Mouse (Mus musculus) lung, postnatal 4 days (tissue): ENCODE results near the gene Pax2.

Experiments used
- DNase-seq, 2 experiments: peaks; one replicate each; pipeline ENCODE4 v3.0.0; 2021

Pax2 gene

DNA sequence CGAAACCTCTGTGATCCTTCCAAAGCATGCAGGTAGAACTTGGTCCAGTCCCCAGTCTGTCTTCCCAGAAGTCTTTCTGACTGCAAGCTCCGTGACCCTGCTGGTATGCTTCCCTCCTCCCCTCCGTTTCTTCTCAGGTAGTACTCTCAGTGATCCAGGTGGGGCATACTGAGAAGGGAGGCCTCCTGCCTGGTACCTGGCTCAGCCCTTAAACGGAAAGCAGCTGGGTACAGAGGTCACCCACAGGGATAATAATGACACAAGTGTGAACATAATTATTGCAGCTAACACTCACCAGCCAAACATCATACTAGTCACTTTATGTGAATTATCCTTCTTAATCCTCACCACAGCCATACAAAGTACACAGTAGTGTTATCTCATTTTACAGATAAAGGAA is 28.5 kb downstream of the Pax2 start:
- no peak for DNase-seq

DNA sequence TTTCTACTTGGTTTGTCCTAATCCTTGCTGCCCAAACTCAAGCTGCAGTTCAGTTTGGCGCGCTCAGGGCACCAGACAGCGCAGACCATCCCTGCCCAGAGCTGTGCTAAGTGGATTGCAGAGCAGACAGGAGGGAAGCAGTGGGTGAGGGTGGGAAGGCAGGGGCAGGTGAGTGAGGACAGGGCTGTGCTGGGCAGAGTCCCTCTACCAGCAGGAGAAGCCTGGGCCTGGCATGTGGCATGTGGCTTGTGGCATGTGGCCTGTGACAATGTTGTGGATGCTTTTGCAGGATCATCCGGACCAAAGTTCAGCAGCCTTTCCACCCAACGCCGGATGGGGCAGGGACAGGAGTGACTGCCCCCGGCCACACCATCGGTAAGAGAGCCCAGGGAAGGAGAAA is 32.6 kb downstream of the Pax2 start:
- no peak for DNase-seq

DNA sequence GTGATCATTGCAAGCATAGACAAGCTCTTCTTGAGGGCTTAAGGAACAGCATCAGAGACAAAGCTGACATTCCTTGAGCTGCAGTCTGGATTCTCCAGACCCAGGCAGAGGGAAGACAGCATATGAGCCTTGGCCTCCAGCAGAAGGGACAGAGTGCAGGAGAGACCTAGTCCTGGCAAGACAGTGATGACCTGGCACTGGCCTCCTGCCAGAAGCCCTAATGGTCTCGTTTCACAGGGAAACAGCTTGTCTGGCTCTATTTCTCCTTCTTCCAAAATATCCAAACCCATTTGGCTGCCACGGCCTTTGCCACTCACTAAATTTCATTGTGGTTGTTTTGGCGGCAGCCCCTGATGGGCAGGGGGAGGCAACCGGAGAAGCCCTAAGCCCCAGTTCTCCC is 36.1 kb downstream of the Pax2 start:
- no peak for DNase-seq

DNA sequence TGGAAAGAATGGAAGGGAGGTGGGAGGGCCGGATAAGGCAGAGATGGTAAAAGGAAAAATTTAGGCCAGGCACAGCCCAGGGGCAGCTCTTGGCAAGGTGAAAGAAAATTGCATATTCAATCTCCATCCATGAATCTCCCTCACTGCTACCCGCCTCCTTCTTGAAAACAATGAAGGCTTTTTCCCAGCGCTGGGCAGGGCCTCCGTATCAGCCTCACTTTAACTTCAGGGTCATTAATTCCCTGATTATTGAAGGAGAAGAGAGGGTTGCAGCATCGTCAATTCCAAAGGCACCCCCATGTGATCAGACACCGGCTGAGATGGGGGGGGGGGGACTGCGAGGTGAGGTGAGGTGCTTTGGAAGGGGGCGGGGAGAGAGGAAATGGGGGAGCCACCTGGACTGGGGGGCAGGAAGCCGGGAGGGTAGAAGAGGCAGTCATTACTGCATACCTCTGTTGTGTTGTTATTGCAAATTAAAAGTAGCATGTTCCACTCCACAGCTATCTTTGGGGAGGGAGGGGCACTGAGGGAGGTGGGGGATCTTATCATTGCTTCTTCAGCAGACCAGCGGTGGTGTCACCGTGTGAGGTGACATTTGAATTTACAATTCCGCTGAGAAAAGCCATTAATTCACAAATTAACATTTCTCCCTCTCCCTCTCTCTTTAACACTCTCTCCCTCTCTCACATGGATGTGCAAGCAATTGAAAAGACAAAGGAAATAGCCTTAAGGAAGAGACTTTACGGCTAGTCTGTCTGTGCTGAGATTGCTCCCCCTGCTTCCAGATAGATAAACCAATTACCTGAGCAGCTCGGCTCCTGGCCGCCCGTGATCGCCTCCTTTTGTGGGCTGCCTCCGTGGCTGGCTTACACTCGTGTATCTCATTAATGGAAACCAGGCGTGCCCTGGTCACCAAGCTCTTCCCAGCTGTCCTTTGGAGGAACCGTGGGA is 41.5 kb downstream of the Pax2 start:
- DNase-seq = no peak

DNA sequence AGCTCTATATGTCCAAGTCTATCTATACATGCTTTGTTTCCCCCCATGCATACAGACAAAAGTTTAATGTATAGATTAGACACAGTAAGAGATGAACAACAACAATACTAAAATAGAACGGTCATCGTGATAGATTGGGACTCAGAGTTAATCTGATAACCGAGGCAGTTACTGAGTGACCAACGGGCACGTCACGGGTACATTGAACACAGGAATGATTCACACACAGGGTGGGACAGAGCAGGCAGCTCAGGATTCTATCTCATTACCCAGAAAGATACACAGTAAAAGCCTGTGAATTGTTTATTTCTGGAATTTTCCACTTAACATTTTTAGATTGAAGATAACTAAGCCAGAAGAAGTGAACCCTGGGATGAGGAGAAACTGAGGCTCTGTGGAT is 42.9 kb downstream of the Pax2 start:
- DNase-seq = no peak

DNA sequence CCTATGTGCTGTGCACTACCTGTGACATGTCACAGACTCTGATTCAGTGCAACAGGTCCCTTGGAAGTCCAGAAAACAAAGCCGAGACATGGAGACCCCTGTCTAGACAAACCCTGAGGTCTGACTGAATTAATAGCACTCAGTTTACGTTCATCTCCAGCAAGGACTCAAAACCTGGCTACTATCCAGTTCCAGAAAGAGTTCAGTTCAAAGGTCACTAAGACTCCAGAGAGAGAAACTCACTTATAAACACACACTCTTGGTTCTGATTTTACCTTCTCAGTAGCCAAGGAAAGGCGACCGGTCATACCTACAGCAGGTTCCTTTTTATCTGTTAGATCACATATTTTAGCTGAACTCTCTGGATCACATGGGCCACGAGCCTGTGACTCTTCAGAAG is 43.3 kb downstream of the Pax2 start:
- DNase-seq = no peak

DNA sequence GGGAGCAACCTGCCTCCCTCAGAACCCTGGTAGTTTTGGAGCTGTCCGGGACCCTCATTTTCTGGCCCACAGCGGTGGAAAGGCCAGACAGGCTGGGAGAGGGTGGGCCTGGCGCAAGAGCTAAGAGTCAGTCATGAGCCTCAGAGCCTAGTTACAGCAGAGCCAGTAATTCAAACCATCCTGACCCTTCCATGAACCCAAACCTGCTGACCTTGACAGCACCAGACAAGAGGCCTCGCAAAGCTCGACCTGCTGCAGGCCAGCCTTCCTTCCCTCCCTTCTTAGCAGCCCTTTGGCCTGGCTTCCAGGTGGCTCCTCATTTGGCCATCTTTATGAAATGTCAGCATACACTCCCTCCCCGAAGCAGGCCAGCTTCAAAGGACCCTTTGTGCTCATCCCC is 44.5 kb downstream of the Pax2 start:
- DNase-seq = no peak

DNA sequence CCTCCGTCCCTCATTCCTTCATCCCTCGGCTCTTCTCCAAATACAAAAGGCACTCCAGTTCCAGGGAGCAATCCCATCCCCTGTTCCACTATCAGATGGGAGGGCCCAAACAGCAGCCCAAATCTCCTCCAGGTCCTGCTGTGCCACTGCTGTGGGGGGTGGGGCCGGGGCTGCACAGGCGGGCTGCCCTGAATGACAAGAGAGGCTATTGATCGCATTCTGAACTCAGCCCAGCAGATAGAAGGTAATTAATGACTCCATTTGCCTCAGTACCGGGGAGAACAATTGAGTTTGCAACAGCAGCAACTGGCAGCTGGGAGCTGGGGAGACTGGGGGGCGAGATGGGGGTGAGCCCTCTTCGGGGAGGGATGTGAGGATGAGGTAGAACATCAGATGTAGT is 52.9 kb downstream of the Pax2 start:
- no peak for DNase-seq

DNA sequence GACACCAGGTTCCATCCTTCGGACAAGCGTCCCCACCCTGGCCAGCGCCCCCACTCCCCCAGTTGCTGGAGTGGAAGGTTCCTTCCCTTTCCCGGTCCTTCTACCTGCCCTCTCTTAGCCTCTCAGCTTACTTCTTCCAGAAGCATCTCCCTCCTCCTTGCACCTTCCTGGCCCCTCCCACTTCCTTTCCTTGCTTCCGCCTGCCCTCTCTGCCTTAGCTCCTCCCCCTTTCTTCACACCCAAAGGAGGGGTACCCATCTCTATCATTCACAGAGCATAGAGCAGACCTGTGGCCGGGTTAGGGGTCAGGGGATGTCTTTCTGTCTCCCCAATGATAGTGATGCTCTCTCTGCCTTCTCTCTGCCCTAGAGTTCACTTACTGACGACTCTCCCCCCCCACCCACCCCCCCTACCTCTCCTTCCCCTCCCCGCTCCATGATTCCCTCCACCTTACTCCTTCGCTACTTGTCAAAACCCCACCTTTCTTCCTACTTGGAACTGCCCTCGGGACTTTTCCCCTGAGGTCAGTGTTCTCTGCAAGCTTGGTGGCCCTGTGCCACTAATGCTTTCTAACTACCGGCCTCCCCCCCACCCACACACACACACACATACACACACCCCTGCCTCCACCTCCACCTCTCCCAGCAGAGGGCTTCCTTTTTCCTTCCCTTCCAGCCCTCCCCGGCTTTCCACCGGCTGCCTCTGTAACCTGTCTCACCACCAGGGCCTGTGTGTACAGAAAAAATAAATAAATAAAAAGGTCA is 57.0 kb downstream of the Pax2 start:
- no peak for DNase-seq

DNA sequence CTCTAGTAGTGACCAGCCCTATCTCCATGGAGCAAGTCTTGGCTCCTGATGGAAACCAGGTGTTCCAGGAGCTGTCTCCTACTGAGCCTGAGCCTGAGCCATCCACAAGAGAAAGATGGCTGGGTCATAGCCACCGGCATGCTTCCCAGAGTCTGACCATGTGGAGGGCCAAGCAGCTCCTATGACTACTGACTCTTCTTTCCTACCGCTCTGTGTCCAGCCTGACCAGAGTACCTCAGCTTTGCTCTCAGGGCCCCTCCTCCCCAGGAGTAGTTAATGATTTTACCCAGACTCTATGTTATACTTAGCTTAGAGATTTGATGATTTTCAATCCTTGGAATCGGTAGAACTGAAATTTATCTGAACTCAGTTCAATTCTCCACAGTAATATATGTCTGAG is 59.3 kb downstream of the Pax2 start:
- no peak for DNase-seq

DNA sequence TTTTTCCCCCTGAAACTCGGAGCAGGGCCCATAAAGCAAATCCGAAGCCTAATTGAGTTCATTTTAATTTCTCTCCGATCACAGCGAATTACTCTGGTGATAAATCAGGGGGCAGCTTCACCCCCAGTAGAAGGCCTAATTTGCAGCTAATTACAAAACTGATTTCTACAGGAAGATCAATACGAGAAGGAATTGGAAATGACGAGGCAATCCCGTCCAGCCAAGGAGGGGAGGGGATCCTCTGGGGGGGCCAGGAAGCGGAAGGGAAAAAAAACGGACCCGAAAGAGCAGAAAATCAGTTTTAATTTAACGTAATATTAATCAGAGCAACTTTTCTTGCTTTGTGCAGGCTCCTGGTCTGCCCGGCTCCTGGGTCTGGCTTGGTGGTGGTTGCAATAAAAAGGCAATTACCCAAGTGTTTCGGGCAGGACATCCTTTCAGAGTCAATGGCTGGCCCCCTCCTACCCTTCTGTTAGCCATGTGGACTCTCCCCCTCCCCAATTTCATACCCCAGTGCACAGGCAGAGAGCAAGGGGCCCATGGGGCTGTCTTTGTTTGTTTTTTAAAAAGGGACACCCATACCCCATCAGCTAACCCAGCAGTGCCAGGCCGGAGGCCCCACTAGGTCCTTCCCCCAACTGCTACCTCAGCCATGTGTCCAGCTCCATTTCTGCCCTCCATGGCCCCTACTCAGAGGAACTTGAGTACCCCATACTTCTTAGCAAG is 61.7 kb downstream of the Pax2 start:
- no peak for DNase-seq

DNA sequence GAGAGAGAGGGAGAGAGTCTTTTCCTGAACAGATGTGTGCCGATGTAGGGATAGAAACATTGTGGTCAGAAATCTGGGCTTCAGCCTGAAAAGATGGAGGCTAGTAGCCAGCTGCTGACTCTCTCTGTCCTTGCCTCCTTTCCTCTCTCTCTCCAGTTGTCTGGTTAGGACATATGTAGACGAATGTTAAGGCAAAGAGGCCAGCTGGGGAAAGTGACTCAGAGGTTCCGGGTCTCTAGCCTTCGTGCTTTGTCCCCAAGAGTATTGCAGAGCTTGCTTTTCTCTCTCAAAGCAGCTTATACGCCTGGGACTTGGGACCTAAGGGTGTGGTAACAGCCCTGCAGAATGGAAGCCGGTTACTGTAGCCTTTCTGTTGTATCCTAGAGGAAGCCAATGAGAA is 62.8 kb downstream of the Pax2 start:
- no peak for DNase-seq

DNA sequence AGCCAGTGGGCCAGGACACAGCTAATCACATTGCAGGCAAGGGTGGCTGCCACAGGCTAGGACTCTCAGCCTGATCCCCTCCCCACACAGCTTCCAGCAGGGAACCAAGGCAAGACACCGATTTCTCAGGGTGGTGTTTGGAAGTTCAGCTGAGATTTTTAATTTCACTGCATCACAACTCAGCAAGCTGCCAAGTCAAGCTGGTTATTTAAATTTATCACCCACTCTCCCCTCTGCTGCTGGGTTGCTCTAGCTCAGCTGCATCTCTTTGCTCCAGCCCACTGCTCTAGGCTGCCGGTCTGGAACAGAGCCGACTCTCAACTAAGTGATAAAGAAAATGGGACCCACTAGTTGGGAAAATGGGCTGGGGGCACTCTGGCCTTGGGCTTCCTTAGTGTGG is 65.7 kb downstream of the Pax2 start:
- no peak for DNase-seq

DNA sequence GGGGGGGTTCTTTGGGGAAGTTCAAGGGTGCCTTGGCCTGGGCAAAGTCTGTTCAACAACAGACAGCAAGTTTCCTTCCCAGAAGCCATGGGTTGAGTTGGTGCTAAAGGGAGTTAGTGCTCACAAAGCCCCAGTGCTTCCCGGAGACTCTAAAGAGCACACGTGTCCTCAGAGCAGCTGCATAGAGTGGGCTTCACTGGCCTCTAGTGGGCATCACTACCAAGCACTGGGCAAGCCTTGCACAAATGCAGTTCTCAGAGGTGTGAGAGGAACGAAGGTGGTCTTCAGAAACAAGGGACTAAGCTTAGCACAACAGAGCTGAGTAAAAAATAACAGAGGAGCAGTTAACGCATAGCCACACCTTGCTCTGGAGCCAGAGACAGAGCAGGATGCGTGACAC is 66.5 kb downstream of the Pax2 start:
- no peak for DNase-seq

DNA sequence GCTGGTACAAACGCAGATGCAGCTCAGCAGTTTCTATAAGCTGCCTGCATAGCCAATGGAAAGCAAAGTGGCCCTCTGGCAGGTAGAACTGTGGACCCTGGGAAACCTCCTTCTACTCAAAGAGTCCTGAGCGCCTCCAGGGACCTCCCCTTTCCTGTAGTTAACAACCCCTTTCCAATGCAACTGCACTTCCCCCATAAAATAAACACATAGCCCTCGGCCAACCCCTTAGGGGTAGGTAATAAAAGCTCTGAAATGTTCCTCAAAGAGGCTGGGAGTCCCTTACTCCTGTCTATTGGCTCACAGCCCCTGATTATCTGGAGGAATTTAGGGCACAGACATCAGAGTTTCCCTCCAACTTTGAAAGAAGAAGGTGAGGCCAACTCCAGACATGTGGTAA is 67.8 kb downstream of the Pax2 start:
- no peak for DNase-seq

DNA sequence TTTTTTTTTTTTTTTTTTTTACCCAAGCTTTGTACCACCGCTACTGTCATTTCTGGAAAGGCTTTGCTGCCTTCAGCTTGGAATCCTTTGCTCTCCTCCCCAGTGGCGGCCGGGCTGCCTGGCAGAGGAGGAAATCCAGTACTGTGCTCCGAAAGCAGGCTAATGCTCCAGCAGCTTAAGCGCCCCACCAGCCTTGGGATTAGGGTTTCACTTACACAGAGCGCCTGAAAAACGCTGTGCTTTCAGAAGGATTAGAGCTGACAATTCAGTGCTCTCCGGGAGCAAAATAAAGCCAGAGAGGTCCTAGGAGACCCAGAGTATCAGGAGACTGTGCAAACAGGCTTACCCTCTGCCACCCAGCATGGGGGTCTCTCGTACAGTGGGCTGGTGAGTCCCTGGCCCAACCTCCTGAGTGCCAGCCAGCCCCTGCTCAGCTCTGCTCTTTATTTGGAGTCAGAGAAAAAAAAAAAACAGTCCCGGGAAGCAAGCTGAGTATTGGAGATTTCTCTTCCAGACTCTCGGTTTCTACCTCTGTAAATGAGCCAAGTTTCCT is 69.4 kb downstream of the Pax2 start:
- no peak for DNase-seq

DNA sequence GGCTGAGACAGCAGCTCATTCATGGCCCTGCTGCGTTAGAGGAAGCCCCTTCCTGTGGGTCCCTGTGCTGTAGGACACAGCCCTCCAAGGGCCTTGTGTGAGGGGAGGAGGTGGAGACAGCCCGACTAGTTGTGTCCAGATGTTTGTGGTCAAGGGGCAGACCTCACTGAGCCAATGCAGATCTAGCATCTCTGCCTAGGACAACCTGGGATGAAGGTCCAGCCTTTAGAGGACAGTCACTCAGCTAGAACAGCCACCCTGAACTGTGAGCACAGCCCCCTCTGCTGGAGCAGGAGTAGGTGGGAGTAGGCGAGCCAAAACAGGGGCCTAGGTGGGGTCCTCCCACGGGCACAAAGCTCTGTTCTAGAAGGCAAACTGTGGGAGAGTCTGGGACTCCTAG is 70.0 kb downstream of the Pax2 start:
- no peak for DNase-seq

DNA sequence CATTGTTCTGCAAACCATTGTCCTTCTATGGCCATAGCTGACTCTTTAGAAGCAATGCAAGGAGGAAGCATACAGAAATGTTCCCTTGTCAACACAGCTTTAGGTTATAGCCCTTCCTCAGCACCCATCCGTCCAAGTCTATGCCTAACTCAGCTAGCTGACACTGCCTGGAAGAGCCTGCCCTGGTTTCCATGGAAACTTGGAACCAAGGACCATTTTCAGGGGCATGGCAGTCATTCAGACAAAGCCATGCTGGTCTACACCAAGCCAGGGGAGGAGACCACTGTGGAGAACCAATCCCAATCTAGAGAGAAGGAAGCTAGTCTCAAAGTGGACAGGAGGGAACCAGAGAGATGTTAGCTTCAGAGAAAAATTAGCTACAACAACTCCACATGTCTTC is 77.5 kb downstream of the Pax2 start:
- no peak for DNase-seq

DNA sequence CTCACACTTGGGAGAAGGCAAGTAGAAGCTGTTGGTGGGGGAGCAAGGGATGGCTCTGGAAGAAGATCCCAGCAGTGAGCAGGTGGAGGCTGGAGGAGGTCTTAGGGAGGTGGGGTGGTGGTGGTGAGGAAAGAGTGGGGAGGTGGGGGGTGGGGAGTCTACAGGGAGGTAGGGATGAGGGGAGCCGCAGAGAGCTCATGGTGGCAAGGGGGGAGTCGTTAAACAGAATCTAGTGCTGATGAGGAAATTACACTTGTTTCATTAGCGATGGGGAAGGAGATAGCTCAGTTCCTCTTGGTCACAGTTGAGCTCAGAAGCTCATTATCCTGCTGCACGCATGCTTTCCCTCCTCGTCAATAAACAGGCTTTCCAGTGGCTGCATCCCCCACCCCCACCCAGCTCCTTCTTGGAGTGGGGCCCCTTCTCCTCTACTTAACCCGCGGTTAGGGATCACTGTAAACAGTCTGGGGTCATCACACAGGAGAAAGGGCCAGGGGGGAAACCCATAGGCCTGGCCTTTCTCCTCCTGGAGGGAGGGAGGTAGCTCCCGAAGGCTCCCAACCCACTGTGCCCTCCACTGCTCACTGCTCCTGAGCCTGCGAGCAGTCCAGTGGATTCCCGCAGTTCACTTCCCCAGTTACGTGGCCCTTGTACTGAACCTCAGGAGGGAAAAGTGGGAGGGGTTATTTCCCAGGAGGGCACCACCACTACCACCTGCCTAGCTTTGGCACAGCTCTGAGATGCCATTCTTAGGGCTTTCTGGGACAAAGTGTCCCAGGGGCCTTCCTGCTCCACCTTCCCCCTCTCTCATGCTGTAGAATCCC is 78.6 kb downstream of the Pax2 start:
- DNase-seq = no peak

DNA sequence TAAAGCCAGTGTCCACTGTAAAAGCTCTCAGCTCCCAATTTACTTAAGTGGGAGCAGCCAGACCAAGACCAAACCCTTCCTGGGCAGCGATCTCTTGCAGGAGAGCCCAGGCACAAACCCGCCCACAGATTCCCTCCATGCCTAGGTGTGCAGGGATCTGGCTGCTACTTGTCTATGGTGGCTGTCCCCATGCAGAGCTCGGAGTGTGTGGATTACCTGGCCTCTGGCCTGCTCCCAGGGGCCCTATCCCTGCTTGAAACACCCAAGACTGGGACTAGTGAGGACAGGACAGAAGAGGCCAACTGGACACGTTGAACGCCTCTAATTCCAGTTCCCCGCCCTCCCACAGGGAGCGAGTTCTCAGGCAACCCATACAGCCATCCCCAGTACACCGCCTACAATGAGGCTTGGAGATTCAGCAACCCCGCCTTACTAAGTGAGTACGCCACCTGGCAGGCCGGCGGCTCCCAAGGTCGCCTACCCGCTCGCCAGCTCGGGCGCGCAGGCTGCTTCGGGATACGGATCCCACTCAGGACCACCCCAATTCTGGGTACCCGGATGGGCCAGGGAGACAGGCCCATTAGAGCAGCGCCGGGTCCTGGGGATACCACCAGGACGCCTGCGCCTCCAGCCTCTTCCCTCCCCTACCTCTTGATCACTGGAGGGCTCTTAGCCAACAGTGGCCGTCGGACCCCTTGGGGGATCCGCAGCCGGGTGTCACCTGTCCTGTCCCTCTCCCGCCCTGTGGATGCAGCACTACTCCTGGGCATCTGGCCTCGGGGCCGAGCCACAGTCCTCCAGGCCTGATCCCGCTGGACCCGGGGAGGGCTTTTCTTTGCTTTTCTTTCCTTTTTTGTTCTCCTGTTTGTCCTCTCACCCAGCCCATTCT is 79.4 kb downstream of the Pax2 start:
- no peak for DNase-seq
